Mouse (Mus musculus) small intestine, adult 2 months (tissue): ENCODE data around the gene Hist1h2bb.

Experiments
- CTCF ChIP-seq: fragments of 200-500 bp; IDR thresholded peaks from 2 replicates; pipeline ENCODE4 v1.5.1; 2012; ENCODE audit warnings: low read depth, mild to moderate bottlenecking, control low read depth, inconsistent platforms, low read length, moderate library complexity, mixed read lengths; ENCODE audit not compliant: insufficient replicate concordance, insufficient read length; ENCODE audit errors: extremely low read depth
- POLR2A ChIP-seq: fragments of 200-500 bp; IDR thresholded peaks from 2 replicates; pipeline ENCODE4 v1.6.1; 2012; ENCODE audit warnings: low read depth, mild to moderate bottlenecking, control low read depth, inconsistent platforms, low read length, moderate library complexity

DNA sequence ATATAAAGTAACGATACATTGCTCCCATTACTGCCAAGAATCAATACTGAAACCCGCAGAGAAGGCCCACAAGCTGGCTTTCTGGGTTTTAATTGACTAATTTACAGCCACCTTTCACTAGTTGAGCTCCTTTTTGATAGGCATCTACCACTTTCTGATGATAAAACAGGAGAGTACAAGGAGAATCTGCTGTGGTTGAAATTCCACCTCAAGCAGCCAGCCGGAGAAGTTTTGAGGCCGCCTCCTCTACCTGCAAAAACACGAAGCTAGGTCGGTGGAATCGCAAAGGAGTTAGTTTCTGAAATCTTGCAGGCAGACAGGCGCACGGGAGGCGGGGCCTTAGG is 16.7 kb downstream of the Hist1h2bb start:
- TF ChIP-seq CTCF (no peak), POLR2A (no peak)
